Mouse (Mus musculus) forebrain, embryonic 14.5 days (tissue): Measurements from ENCODE around the gene 6030458C11Rik. TPM values are rescaled to one million over a fixed set of nuclear protein-coding genes. Genes with fewer than 3 reads are reported as not detected.

Experiments
- microRNA-seq: library from miRNA; unstranded; fragments of <30 nt; microRNA quantifications from one replicate; pipeline ENCODE4, GENCODE M21; 2016
- polyA plus RNA-seq: library from polyadenylated mRNA; unstranded; fragments of >200 nt; fragmentation: Nextera tagmentation; extraction: Ambion mirVana; gene quantifications from 2 replicates; pipeline ENCODE4 v1.2.1, GENCODE M21; 2014

Gene 6030458C11Rik
- polyA plus RNA-seq, 1 experiment from 2014 or later, result 13.2 TPM

Small RNA genes within 50 kb of the gene (microRNA-seq; reads per million reads assigned to microRNA genes)
- not detected for gene Gm47288

Other genes with a start within 250 kb of the 6030458C11Rik start
- gene Pdzd2, start 84.7 kb downstream of the 6030458C11Rik start, polyA plus RNA-seq, result 3.3 and 5.0 TPM in 2 replicates
- gene Drosha, start 166 bp upstream of the 6030458C11Rik start, polyA plus RNA-seq, result 50.2 and 60.4 TPM in 2 replicates